Mouse (Mus musculus): ENCODE measurements around the gene Samd5. TPM values are rescaled to one million over a fixed set of nuclear protein-coding genes. Genes with fewer than 3 reads are reported as not detected.
A peak's percentile ranks its signal among the peaks of the same experiment; 100 is the strongest.

Gene Samd5
- total RNA-seq (2022) = 10 to 100 TPM in 2 of 4 experiments, 1 to 10 TPM in 2; 2.5 to 16.0 (median 6.7) TPM

GRCm38 (mm10) chr10:9674561-9675521, at the start of gene Samd5:
Gene Samd5, minus strand, starts transcription at chr10:9675208.
- peak; percentile 35 for DNase-seq

- no peak for DNase-seq
These were observed 47.7 kb upstream of the Samd5 start for GRCm38 (mm10) chr10:9722519-9723303.

- DNase-seq = no peak
These were observed 45.0 kb upstream of the Samd5 start for GRCm38 (mm10) chr10:9720027-9720426.

GRCm38 (mm10) chr10:9718086-9718485, 43.1 kb upstream of the Samd5 start:
- no peak for DNase-seq

- DNase-seq = no peak
These were observed 29.9 kb upstream of the Samd5 start for GRCm38 (mm10) chr10:9704956-9705355.

GRCm38 (mm10) chr10:9699071-9699761, 24.2 kb upstream of the Samd5 start:
- DNase-seq = no peak

GRCm38 (mm10) chr10:9698141-9698540, 23.1 kb upstream of the Samd5 start:
- DNase-seq = no peak

GRCm38 (mm10) chr10:9696543-9697141, 21.6 kb upstream of the Samd5 start:
- no peak for DNase-seq

- no peak for DNase-seq
These were observed 19.1 kb upstream of the Samd5 start for GRCm38 (mm10) chr10:9693990-9694699.

- DNase-seq = no peak
These were observed 5.9 kb upstream of the Samd5 start for GRCm38 (mm10) chr10:9680928-9681327.

GRCm38 (mm10) chr10:9679911-9680310, 4.9 kb upstream of the Samd5 start:
- DNase-seq = no peak

GRCm38 (mm10) chr10:9678071-9678470, 3.1 kb upstream of the Samd5 start:
- no peak for DNase-seq

- DNase-seq = peak; percentile 35
These were observed 1.9 kb upstream of the Samd5 start for GRCm38 (mm10) chr10:9676886-9677285.

GRCm38 (mm10) chr10:9676418-9676786, 1.4 kb upstream of the Samd5 start:
- no peak for DNase-seq

GRCm38 (mm10) chr10:9675550-9676417, 776 bp upstream of the Samd5 start:
- DNase-seq = no peak

- no peak for DNase-seq
These were observed 1.7 kb downstream of the Samd5 start for GRCm38 (mm10) chr10:9673276-9673675.

GRCm38 (mm10) chr10:9672751-9673150, 2.3 kb downstream of the Samd5 start:
- no peak for DNase-seq

GRCm38 (mm10) chr10:9670351-9670750, 4.7 kb downstream of the Samd5 start:
- DNase-seq = no peak

- DNase-seq = no peak
These were observed 6.2 kb downstream of the Samd5 start for GRCm38 (mm10) chr10:9668791-9669190.

- DNase-seq = no peak
These were observed 22.1 kb downstream of the Samd5 start for GRCm38 (mm10) chr10:9652946-9653345.

All from adrenal gland, adult 8-10 months (tissue).